Mouse (Mus musculus) heart, embryonic 14.5 days (tissue): Measurements from ENCODE around the gene Pprc1. TPM values are rescaled to one million over a fixed set of nuclear protein-coding genes. Genes with fewer than 3 reads are reported as not detected.
A peak's percentile ranks its signal among the peaks of the same experiment; 100 is the strongest.

ENCODE experiments used
- ATAC-seq: fragments of 200-750 bp; cut with Nextera tagmentation; 2 replicates; pipeline ENCODE4 v1.8.0; 2017; ENCODE audit warnings: low read depth, moderate TSS enrichment; ENCODE audit not compliant: insufficient number of reproducible peaks, insufficient read depth, low FRiP score
- H3K27ac ChIP-seq, 2 experiments: fragments of 200-500 bp in 1 of 2; fragments of 300-500 bp in 1 of 2; sonication (generic) in 1 of 2; replicated peaks in 1 of 2; 2 replicates each; pipeline ENCODE4 v1.5.1; 2012 to 2014; ENCODE audit warnings: low read depth in 2 of 2, low read length in 2 of 2, control low read depth in 1 of 2, mild to moderate bottlenecking in 1 of 2, mixed read lengths in 1 of 2; ENCODE audit not compliant: control insufficient read depth in 1 of 2, insufficient read depth in 1 of 2
- H3K27me3 ChIP-seq: fragments of 300-500 bp; sonication (generic); 2 replicates; pipeline ENCODE4 v1.6.1; 2014; ENCODE audit warnings: mild to moderate bottlenecking, low read length, control low read depth; ENCODE audit not compliant: control insufficient read depth, insufficient read depth
- H3K36me3 ChIP-seq: fragments of 300-500 bp; sonication (generic); 2 replicates; pipeline ENCODE4 v1.6.1; 2014; ENCODE audit warnings: mild to moderate bottlenecking, control low read depth, low read length, mixed read lengths; ENCODE audit not compliant: control insufficient read depth, insufficient read depth
- H3K4me1 ChIP-seq, 2 experiments: fragments of 200-500 bp in 1 of 2; fragments of 300-500 bp in 1 of 2; sonication (generic) in 1 of 2; 2 replicates each; pipeline ENCODE4 v1.6.1; 2012 to 2014; ENCODE audit warnings: low read length in 2 of 2, control low read depth in 1 of 2, mixed read lengths in 1 of 2; ENCODE audit not compliant: control insufficient read depth in 2 of 2, insufficient read depth in 2 of 2
- H3K4me2 ChIP-seq: fragments of 300-500 bp; sonication (generic); 2 replicates; pipeline ENCODE4 v1.6.1; 2014; ENCODE audit warnings: mild to moderate bottlenecking, low read length
- H3K4me3 ChIP-seq, 2 experiments: fragments of 200-500 bp in 1 of 2; fragments of 300-500 bp in 1 of 2; sonication (generic) in 1 of 2; 2 replicates each; pipeline ENCODE4 v1.5.1; 2012 to 2014; ENCODE audit warnings: low read length in 2 of 2, mild to moderate bottlenecking in 2 of 2, control low read depth in 1 of 2, low read depth in 1 of 2, moderate library complexity in 1 of 2; ENCODE audit not compliant: control insufficient read depth in 1 of 2, insufficient read depth in 1 of 2
- H3K9ac ChIP-seq: fragments of 300-500 bp; sonication (generic); 2 replicates; pipeline ENCODE4 v1.6.1; 2014; ENCODE audit warnings: mild to moderate bottlenecking, low read length
- H3K9me3 ChIP-seq: fragments of 300-500 bp; sonication (generic); 2 replicates; pipeline ENCODE4 v1.6.1; 2016; ENCODE audit warnings: low read length, control low read depth; ENCODE audit not compliant: control insufficient read depth
- WGBS: fragments of 180-500 bp; shearing (Covaris S2); extraction: QIAGEN DNeasy Blood & Tissue Kit; methylation state at CpG from one replicate; pipeline ENCODE4 v1.1.7; 2014; 5-methylcytosine and 5-hydroxymethylcytosine counted together
- polyA plus RNA-seq: library from polyadenylated mRNA; unstranded; fragments of >200 nt; fragmentation: Nextera tagmentation; extraction: Ambion mirVana; gene quantifications from 2 replicates; pipeline ENCODE4 v1.2.1, GENCODE M21; 2014

Gene Pprc1
- polyA plus RNA-seq, 1 experiment from 2014 or later, result 26.4 TPM

DNA sequence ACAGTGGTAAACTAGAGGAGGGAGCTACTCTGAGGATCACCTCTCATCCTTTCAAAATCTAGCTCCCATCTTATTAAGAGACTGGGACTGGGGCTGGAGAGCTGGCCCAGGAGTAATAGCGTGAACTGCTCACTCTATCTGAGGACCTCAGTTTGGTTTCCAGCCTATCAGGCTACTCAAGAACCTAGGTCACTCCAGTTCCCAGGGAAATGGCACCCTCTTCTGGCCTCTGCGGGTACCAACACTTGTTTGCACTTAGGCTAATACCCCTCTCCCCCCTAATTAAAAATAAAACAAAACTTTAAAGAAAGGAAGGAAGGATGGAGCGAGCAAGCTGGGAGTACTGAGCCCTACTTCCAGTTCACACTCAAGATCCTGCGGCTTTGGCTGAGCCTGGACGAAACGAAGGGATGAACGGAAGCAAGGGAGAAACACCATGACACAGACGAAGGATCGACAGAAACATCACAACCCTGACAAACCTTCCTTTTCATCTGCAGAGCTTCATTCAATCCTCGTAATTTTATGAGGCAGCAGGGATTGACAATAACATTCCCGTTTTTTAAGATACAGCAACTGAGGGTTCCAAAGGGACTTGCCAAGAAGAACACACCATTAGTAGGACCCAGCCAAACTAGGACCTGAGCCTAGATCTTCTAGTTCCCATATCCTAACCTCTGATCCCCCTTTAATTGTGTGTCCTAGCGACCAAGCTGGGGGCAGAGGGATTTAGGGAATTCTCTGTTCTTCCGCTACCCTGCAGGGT is 8.0 kb upstream of the Pprc1 start:
- 70% methylated on average over 13 of the region's 13 CpGs for WGBS
- Histone ChIP-seq H3K4me2 (peak overlapping the region; percentile 94), H3K36me3 (peaks cover 48% of the 10 kb centered on the region), H3K9ac (peak overlapping the region; percentile 89), H3K4me1 (peaks cover 35 to 43% of the 10 kb centered on the region in 2 experiments), H3K27me3 (no peaks in the 10 kb centered on the region), H3K9me3 (no peaks in the 10 kb centered on the region), H3K4me3 (peak overlapping the region; percentile 72 to 91), H3K27ac (0 out of 4 replicates have a peak overlapping the region, but pooled peaks of 1 of the 2 experiments have one; percentile 95)
- ATAC-seq, result no peak

DNA sequence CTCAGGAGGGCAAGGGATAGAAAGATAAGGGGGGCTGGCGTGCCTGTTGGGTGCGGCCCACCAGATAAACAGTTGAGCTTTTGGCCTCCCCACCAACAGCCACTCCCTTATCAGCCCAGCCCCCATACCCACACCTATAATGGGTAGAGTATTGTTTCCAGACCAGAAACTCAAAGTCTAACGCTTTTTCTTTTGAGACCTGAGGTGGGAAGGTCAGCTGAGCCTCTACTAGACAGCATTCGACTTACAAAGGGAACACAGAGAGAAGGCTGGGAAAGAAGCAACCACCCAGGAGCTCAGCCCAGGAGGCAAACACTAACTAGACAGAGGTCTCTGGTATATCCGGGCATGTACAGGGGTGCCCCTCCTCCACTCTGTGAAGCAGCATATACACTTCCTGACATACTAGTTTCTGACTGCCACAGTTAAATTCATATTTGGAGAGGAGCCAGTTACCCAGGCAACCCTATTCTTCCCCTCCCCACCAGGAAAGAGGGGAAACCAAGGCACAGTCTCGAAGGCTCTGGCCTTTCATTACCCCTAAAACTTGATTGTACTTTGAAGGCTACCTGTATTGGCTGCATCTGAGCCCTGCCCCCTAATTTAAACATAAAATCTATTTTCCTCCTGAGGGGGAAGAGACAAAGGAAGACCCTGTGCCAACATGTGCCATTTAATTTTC is 7.3 kb upstream of the Pprc1 start:
- no peaks in the 10 kb centered on the region for H3K27me3 ChIP-seq
- H3K9me3 ChIP-seq, result no peaks in the 10 kb centered on the region
- H3K27ac ChIP-seq, result peak overlapping the region; percentile 24 to 95; a peak in 3 of 4 replicates
- H3K4me1 ChIP-seq, result peaks cover 38 to 51% of the 10 kb centered on the region in 2 experiments
- peaks cover 41% of the 10 kb centered on the region for H3K36me3 ChIP-seq
- 14% methylated on average over 6 of the region's 6 CpGs for WGBS
- peak overlapping the region; percentile 72 to 91 for H3K4me3 ChIP-seq
- peak overlapping the region; percentile 94 for H3K4me2 ChIP-seq
- H3K9ac ChIP-seq, result peak overlapping the region; percentile 89
- ATAC-seq, result no peak

DNA sequence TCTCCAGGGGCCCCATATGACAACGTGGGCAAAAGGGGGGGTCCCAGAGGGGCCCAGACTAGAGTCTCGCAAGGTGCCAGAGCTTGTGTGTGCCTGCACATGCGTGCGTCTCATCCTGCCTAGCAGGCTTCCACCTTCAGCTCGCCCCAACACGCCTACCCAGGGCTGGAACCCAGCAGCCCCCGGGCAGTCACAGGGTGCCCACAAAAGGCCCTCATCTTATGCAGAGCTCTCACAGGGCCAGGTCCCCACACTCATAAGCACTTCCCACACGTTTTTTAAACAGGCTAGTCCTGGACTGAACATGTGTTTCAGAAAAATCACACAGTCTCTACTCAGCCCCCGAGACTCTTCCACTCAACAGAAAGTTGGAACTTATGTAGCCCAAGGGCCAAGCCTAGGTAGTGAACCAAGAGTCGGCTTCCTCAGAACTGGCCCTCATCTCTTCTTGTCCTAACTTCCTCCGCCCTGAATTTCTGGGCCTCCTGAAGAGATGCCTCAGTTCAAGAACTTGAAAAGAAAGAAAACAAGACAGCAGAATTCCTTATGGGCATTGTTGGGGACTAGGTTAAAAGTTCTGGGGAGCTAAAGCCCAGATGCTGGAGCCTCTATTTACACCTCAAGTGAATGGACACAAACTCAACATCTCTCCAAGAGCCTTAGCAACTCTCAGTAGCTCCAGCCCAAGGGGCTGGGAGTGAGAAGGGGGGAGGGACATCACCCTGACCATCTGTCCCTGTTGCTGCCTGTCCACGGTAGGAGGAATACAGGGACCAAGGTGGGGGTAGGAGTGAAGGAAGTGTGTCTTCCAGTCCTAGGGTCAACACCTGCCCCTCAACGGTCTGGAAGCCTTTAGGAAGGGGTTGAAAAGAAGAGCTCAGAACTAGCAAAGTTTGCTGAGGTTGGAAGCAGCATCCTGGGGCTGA is 6.5 kb upstream of the Pprc1 start:
- H3K36me3 ChIP-seq, result peaks cover 33% of the 10 kb centered on the region
- H3K9ac ChIP-seq, result peak overlapping the region; percentile 89
- H3K4me2 ChIP-seq, result peak overlapping the region; percentile 94
- 18% methylated on average over 13 of the region's 13 CpGs for WGBS
- H3K9me3 ChIP-seq, result no peaks in the 10 kb centered on the region
- peaks cover 46 to 59% of the 10 kb centered on the region in 2 experiments for H3K4me1 ChIP-seq
- no peak for ATAC-seq
- H3K27me3 ChIP-seq, result no peaks in the 10 kb centered on the region
- peak overlapping the region; percentile 72 to 91 for H3K4me3 ChIP-seq
- peak overlapping the region; percentile 16 to 95; a peak in 3 of 4 replicates for H3K27ac ChIP-seq

DNA sequence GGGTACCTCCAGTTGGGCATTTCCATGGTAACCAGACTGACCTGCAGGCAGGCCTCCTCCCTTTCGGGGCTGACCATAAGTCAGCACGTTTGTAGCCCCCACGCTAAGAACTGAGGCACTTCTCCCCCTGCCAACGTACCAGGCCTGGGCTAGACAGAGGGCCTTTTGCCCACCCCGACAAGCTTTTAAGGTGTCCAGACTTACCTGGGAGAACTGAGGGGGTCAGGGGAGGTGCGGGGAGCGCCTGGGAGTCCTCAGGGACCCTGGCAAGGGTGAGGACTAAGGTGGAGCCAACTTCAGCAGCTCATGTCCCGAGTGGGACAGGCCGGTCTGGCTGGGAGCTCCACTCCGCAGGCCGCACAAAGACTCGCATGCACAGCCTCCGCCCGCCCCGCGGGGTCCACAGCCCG is 5.8 kb upstream of the Pprc1 start:
- Histone ChIP-seq H3K4me1 (peaks cover 49 to 65% of the 10 kb centered on the region in 2 experiments), H3K4me2 (peak overlapping the region; percentile 94), H3K27ac (peak overlapping the region; percentile 12 to 95; a peak in 3 of 4 replicates), H3K9ac (peak overlapping the region; percentile 89), H3K4me3 (peak overlapping the region; percentile 72 to 91), H3K36me3 (peaks cover 26% of the 10 kb centered on the region), H3K27me3 (no peaks in the 10 kb centered on the region), H3K9me3 (no peaks in the 10 kb centered on the region)
- no peak for ATAC-seq
- WGBS, result 0% methylated on average over 17 of the region's 17 CpGs

DNA sequence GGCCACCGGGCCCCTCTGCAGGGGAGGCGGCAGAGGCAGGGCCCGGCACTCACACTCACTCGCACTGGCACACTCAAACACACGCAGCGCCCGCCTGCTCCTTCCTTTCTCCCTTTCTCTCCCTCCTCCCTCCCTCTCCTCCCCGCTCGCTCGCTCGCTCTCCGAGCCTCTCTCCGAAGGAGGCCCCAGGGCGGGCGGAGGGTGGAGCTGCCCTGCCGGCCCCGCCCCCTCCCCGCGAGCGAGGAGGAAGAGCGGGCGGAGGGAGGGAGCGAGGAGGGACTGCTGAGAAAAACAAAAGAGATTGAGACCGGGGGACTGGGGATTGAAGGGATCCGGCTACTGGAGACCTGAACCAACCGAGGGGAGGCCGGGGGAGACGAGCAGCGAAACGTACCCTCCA is 5.2 kb upstream of the Pprc1 start:
- Histone ChIP-seq H3K36me3 (peaks cover 20% of the 10 kb centered on the region), H3K9ac (peak overlapping the region; percentile 89), H3K9me3 (no peaks in the 10 kb centered on the region), H3K4me1 (peaks cover 52 to 69% of the 10 kb centered on the region in 2 experiments), H3K4me3 (peak overlapping the region; percentile 72 to 91), H3K4me2 (peak overlapping the region; percentile 94), H3K27me3 (no peaks in the 10 kb centered on the region), H3K27ac (peak overlapping the region; percentile 95 to 96)
- WGBS, result 0% methylated on average over 13 of the region's 30 CpGs
- ATAC-seq, result peak; percentile 72

DNA sequence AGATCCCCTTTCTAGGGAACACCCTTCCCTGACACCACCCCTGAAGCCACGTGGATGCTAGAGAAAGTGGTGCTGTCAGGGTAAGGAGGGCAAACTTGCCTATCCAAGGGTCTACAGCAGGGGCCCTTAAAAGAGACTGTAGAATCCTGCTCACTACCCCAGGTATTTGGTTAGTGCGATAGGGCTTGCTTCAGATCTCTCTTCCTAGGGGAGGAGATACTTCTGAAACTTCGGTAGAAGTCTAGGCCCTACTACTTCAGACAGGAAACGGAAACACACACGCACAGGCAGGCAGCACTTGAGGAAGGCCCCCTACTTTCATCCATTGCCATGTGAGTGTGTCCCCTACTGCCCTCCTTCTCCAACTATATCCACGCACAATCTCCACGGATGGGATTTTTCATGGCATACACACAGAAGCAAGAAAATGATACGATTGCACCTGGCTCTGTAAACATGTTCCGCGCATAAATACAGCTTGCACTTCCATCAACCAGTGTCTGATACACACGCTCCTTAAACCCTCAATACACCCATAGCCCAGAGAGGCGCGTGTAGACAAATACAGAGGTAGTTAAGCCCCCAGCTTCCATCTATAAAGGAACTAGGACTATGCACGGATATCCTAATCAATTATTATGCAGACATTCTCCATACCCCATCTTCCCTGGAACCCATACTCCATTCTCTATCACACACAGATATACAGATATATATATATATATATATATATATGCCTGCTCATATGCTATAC is 4.4 kb upstream of the Pprc1 start:
- H3K9ac ChIP-seq, result peak overlapping the region; percentile 89
- no peaks in the 10 kb centered on the region for H3K27me3 ChIP-seq
- H3K36me3 ChIP-seq, result peaks cover 11% of the 10 kb centered on the region
- WGBS, result 42% methylated on average over 14 of the region's 14 CpGs
- peak overlapping the region; percentile 94 for H3K4me2 ChIP-seq
- peaks cover 52 to 69% of the 10 kb centered on the region in 2 experiments for H3K4me1 ChIP-seq
- ATAC-seq, result no peak
- H3K9me3 ChIP-seq, result no peaks in the 10 kb centered on the region
- H3K27ac ChIP-seq, result peak overlapping the region; percentile 95 to 96
- H3K4me3 ChIP-seq, result peak overlapping the region; percentile 72 to 91
